Mouse (Mus musculus): ENCODE data around the gene Rnf148.

GRCm38 (mm10) chr6:23647627-23648247, 7.2 kb downstream of the Rnf148 start:
- TF ChIP-seq MAX (IDR thresholded peaks at IDR 0.05; ENCODE audit: low read length) (no peak), TCF12 (IDR thresholded peaks at IDR 0.05; ENCODE audit: low read depth, low read length) (no peak)
